Mouse (Mus musculus) T-cell, adult 2 months (primary cell): ENCODE results near the gene Rad21l.

Experiments used
- DNase-seq: peaks from one replicate; pipeline ENCODE4 v3.0.0; 2022; ENCODE audit warnings: low spot score

Rad21l gene

DNA sequence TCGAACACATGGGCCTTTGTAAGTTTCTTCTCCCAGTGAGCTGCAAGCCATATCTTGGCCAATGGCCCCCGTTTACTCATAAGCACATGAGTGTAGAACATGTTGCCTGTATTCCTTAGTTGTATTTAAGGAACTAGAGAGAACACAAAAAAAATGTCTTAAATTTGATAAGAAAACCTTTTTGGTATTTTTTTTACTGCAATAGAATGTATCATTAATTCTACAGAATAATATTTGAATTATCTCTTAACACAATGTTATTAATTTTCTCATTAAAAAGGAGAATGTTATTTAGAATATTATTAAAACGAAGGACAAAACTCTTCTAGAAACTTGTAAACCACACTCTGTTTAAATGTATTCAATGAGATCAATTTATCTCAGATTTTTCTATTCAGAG is at the start of gene Rad21l:
TSS of gene Rad21l (minus strand) at position 101 of the 400 bp plus-strand sequence.
- no peak for DNase-seq

DNA sequence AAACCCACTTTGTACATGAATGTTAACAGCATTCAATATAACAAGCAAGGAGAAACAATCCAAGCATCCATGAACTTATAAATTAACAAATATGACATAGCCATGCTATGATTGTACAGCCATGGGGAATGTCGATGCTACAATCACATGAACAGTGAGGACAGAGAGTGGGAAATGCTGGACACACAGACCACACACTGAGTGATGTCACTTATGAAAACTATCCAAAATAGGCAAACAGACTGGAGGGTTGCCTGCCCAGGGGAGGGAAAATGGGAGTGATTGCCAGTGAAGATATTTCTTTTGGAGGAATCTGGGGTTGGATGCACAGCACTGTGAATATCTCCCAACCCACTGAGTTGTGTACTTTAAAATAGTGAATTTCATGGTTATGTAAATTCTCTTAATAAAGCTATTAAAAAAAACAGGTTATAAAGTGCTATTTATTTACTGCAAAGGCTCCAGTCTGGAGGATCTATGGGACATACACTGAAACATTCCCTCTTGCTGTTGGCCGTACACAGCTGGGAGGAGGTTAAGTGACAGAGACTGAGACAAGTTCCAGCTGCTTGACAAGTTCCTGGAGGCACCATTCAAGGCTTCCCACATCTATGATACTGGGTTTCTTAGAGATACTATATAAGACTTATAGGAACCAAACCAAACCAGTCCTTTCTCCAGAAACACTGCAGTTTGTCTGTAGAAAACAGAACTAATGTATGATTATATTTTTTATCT is 48.2 kb upstream of the Rad21l start:
- DNase-seq, result no peak

DNA sequence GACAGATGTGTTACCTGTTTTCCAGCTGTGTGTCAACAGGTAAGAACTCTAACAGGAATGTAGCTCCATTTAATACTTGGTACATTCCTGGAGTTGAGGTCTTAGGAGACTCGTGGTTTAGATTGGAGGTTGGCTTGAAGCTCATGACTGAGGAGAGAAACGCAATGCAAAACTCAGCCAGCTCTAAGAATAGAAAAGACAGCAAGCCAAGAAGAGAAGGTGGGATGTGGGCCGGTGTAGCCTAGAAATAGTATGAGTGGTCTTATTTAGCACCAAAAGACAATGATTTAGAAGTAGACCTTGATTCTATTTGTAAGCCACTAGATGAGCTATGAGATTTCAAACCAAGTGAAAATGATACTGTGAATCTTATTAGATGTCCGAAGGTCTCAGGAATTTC is 47.2 kb upstream of the Rad21l start:
- no peak for DNase-seq

DNA sequence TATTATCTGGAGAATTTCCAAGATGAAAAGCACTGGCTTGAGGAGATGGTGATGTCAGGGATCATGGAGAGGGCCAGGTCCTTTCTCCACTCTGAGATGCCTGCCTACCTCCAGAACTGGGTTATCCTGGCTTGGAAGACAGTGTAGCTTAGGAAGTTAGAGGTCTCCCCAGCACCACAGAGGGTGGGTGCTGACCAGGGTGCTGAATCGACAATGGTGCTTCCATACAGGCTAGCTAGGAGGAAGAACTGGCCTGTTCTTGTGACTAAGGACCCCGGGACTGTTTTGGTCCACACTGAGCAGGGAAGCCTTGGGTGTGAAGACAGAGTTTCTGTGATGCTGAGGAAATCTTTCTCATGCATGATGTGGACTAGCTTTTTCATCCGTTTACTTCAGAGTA is 44.3 kb upstream of the Rad21l start:
- no peak for DNase-seq

DNA sequence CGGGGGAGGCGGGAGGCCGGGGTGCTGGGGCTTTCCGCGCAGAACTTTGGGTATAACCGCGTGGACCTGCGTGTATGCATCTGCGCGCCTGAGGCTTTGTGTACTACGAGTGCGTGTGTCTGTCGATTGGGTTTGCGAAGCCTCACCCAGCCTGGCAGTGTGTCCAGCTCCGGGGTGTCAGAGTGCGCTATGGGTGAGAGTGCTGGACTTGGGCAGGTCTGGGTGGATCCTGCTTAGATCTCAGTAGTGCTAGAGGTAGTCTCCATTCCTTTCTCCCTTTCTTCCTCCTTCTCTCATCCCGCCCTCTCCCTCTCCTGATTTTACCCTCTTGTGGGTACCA is 34.5 kb upstream of the Rad21l start:
- DNase-seq, result no peak

DNA sequence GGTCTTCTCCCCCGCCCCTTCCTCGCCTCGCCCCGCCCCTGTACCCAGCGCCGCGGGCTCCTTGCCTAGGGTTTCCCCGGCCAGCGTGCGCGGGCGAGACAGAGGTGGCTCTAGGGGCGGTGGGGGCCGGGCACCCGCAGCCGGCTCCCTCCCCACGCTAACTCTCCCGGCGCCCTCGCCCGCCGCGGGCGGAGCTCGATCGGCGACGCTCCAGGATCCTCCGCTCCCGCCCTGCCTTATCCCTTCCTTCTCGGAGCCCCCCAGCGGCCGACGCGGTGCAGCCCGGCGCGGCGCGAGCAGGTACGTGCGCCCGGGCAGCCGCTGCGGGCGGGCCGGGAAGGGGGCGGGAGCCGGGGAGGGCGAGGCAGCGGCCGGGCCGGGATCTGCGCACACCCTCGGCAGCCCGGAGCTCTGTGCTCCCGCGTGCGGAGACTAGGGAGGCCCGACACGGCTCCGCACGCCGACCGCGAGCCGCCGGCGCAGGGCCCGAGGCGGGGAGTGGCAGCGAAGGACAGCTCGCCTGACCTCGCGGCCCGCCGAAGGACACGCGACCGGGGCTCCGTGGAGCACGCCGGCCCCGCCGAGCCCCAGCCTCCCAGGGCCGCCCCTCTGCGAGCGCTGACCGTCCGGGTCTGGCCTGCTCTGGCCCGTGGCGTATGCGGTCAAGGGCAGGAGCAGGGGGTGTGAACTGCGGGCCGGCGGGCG is 34.0 kb upstream of the Rad21l start:
- DNase-seq, result no peak

DNA sequence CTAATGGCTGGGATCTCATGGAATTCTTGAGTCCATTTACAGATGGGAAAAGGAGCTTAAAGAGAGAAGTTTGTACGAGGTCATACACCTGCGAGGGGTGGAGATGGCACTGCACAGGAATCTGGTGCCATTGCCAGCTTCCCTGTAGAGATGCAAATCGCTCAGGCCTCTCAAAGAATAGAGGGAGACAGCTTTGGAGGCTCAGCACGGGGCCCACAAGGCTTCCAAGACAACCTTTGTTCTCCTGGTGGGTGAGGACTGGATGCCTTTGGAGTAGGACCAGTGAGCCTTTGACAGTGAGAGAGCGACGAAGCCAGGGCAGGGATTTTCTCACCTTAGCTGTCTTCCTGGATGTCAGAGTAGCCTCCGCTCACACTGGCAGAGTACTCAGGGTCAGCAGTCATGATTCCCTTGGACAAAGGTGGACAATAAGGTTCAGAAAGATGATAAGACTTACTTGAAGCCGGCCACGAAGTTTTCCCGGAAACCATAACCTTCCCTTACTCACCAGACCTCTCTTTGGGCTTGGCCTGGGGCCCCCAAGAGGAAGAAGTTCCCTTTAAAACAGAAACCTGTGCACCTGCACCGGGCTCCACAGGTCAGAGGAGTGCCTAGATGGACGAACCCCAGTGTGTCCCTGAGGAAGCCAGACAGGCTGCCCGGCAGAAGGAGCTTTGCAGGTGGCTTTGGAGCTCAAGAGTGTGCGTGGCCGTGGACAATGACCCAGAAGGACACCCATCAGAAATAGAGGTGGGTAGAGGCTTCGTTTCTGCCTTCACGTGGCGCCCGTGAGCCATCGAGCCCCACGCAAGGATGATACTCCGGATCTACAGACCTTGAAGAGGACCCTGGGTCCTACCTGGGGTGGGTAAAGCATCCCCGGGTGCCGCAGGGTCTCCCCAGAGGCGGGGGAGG is 33.2 kb upstream of the Rad21l start, which contains the start of gene Tmem74b:
TSS of gene Tmem74b (plus strand) at position 778 of the 915 bp plus-strand sequence.
- DNase-seq, result no peak

DNA sequence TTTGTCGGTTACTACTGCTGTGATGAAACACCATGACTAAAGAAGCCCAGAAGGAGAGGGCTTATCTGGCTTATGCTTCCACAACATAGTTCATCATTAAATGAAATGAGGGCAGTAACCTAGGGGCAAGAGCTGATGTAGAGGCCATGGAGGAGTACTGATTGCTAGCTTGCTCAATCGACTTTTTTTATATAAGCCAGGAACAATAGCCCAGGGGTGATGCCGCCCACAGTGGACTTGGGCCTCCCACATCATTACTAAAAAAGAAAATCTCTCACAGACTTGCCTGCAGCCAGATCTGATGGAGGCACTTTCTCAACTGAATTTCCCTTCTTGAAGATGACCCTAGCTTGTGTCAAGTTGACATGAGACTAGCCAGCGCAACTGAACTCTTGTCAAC is 14.6 kb upstream of the Rad21l start:
- no peak for DNase-seq

DNA sequence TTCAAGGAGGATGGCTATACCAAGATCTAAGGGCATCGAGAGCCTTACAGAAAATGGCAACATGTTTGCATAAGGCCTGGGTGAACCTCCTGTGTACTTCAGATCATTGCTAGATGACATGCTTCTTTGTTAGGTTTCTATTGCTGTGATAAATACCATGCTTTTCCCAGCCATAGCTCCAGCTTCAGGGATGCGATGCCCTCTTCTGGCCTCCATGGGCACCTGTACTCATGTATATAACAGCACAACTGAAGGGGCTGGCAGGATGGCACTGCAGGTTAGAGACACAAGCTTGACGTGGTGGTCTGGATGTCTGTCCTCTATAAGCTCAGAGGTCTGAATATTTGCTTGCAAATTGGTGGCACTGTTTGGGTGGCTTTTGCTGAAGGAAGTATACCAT is 14.0 kb upstream of the Rad21l start:
- DNase-seq, result peak; percentile 17

DNA sequence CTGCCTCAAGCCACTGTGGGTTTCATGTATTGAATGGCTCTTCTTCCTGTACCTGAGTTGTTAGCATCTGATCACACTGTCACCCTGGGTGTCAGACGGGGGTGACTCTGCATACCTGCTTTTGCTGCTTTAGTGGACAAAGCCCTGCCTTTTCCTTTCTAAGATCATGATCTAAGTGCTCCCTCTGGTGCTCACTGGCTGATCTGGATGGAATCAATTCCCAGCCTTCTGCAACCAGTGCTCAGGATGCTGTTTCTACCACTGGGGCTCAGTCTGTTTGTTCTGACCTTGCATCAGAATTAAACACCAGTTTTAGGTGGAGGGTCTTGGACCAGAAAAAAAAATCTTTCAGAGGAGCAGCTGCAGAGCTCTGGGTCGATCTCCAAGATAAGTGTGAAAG is 7.9 kb upstream of the Rad21l start:
- no peak for DNase-seq

DNA sequence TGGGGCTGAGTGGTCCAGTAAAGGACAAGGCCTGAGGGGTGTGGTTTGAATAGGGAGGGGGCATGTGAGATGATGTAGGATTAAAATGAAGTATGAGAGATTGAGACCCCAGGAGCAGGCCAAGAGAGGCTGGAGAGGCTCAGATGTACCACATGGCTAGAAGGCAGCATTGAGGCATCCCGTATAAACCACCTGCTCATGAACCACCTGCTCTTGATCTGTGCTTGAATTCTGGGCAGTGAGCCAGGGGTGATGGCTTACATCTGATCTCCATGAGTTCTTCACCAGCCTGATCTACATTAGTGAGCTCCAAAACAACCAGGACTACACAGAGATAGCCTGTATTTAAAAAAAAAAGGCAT is 2.6 kb upstream of the Rad21l start:
- DNase-seq, result no peak

DNA sequence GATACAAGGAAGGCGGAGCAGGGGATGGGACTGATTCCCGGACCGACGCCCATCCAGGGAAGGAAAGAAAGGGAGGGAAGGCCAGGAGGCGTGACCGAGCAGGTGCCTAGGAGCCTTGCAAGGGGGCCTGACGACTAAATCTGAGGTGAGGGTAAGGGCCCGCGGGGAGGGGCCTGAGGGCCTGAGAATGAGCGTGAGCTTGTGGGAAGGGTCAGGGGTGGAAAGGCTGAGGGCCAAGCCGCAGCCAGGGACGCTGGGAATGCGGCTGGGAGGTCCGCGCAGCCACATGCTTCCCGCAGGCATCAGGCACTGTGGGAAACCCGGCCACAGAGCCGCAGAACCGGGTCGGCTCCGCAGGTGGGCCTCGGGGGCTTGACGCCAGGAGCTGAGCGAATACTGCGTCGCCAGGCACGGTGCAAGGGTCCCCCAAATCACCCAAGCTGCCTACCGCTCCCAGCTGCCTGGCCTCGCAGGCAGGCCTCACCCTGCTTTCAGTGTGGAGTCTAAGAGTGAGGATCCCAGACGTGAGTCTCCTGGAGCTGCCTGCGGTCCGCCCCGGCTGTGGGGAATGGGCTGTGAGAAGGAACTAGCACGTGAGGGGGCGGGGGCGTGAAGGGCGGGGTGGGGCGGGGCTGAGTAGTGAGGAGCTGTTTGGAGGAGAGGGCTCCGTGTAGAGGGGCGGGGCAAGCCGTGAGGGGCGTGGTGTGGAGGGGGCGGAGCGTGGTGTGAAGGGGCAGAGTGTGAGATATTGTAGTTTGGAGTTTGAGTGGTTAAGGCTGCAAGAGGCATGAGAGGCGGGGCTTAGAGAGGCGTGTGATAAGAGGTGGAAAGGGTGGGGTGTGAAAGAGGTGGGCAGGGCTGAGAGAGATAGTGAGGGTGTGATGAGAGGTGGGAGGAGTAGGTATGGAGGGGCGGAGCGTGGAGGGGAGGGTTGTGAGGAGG is 2.0 kb upstream of the Rad21l start:
- no peak for DNase-seq

DNA sequence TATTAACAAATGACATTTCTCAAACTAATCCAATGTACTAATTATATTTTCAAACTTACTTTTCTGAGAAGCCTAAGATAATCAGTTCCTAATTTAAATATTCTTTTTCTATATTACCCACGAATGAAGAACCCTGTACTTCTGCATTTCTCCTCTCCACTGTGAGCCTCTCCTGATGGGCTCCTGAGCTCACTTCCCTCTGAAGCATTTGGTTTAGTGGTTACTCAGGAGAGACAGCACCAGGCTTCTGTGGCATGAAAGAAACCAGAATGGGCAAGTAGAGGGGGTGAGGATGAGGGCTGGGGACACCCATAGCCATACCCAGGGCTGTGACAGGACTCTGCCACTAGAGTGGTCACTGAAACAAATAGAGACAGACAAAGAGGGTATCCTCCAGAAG is 16.3 kb downstream of the Rad21l start:
- no peak for DNase-seq

DNA sequence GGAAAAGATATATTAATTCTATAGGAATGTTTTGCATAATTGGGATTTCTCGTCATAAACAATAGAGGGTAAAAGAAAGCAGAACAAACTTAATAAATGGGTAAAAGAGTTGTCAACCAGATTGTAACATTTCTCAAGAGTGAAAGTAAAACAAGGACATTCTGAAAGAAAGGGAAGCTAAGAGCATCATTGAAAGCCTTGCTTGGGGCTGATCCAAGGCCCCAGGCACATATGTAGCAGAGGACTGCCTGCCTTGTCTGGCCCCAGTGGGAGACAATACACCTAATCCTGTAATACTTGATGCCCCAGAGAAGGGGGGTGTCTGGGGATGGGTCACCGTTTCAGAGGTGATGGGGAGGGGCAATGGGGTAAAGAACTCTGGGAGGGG is 32.3 kb downstream of the Rad21l start:
- DNase-seq, result no peak

DNA sequence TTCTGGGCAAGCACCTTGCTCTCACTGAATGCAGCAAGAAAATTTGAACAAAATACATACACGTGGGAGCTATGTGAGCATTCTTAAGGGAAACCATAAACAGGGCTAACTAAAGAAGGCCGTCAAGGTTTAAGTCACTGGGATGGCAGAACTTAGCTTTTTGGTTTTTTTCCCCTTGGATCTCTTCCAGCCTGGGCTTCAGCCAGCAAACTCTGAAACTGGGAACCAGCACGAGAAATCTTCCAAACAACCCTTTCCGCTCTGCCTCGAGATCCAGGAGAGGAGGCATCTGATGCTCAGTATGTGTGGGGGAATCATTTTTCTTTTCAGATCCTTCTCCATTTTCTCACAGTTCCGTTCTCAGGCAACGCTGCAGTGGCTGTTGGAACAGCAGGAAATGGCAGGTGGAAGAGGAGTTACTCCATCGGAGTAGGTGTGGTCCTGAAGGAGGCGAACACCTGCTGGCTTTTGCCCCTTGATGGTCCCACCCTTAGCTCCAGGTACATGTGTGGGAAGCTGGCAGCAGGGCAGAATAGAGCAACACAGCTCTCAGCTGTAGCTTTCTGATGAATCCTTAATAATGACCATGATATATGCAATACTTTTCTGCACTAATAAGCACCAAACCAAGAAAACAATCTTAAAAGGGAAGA is 32.8 kb downstream of the Rad21l start:
- DNase-seq, result no peak

DNA sequence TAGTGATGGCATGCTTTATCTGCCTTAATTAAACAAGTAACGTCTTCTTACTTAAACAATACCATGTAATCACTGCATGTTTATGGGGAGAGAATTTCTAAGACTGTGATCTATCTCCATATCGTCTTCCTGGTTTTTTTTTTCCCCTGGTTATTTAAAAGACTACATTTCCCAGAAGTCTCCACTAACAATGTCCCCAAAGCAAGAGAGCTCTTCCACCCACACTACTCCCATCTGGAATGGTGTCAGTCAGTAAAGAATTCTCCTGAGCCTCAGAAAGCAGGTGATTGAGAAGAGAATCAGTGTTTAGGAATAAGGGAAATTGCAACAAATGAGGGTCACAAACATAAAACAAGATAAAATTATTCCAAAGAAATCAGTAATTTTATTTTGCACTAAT is 33.4 kb downstream of the Rad21l start:
- DNase-seq, result no peak

DNA sequence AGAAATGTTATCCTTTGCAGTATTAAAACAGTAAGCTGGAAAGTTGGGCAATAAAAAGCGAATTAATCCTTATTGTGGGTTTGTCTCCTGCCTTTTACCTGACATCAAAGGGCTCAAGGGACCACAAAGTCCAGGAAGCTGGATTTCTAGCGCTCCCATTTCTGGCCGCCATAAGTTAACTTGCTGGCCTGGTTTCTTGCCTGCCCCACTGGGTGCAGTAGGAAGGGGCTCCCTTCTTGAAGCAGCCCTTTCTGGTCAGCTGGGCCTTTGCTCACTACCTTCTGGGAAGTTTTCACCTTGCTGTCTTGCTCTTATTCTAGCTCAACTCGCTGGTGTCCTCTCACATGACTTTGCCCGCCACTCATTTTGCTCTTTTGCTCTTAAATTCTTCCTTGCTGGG is 35.4 kb downstream of the Rad21l start:
- no peak for DNase-seq

DNA sequence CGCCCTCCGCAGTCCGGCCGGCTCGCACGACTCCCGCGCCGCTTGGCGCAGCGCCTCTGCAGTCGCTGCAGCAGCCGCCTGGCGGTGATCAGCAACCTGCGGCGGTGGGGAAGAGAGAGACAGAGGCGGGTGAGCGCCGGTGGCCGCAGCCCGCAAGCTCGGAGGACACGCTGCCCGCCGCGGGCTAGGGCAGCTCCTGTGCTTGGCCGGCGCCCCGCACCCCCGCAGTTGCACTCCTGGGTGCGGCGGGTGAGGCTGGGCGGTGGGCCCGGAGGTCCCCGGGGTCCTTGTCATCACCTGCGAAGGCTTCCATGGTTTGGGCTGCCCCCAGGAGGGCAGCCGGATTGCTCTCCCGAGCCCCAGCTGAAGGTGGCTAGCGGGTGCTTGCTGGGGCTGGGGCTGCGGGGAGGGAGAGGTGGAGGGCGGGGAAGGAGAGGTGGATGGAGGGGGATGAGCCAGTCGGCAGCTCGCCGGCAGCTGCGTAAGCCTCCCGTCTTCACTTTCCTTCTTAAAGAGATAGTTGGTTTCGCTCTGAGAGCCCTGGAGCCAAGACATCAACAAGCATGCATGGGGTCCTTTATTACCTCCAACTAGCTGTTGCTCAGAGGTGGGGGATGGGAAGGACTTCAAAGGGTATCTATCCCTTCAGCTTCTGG is 36.0 kb downstream of the Rad21l start, which contains the start of gene Snph:
TSS of gene Snph (minus strand) at position 435 of the 656 bp plus-strand sequence.
- peak; percentile 56 for DNase-seq

DNA sequence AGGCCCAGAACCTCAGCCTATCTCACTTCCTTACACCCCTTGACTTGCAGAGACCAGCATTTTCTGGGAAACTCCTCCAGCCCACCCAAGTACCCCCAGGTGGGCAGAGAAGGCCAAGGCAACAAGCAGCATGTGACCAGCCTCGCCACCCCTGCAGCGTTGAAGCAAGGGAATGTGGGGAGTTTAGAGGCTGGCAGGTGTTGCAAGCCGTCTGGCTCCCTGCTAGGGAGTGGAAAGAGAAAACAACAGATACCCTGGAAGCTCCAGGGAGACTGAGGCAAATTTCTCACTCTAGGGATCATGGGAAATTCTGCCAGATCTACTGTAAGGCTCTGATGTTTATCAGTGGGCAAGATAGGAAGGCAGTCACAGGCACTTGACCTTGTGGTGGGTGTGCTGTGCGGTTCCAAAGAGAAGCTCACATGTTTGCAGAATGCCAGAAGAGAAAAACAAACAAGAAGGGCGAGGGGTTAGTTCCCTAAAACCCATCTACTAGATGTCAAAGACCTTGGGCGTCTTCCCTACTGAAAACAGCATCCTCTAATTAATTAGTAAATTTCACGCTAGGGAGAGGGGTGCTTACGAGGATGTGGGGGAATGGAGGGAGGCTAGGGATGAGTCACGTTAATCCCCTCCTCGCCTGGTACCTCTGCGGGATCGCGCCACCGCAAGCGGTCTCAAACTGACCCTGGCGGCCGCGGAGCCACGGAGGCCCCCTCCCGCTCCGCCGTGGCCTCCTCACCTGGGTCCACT is 36.8 kb downstream of the Rad21l start:
- no peak for DNase-seq

DNA sequence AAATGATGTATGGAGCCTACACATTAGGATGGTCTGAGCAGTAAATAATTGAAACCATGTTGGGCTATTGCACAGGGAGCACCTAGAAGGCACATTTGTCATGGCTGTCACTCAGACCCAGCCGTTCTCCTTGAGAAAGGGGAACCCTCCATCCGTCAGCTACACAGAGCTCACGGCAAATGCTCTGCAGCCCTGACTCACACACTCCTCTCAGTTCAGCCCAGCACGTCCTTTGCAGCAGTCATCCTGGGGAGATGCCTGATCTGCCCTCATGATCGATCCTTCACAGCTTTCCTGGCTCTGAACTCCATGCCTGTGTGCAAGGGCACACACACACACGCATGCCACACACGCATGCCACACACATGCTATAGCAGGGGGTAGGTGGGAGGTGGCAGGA is 39.0 kb downstream of the Rad21l start:
- no peak for DNase-seq
